Mouse (Mus musculus): ENCODE data around the gene Adamts13. TPM values are rescaled to one million over a fixed set of nuclear protein-coding genes. Genes with fewer than 3 reads are reported as not detected.

Gene Adamts13
- total RNA-seq, 2 experiments from 2014 or later = not detected

DNA sequence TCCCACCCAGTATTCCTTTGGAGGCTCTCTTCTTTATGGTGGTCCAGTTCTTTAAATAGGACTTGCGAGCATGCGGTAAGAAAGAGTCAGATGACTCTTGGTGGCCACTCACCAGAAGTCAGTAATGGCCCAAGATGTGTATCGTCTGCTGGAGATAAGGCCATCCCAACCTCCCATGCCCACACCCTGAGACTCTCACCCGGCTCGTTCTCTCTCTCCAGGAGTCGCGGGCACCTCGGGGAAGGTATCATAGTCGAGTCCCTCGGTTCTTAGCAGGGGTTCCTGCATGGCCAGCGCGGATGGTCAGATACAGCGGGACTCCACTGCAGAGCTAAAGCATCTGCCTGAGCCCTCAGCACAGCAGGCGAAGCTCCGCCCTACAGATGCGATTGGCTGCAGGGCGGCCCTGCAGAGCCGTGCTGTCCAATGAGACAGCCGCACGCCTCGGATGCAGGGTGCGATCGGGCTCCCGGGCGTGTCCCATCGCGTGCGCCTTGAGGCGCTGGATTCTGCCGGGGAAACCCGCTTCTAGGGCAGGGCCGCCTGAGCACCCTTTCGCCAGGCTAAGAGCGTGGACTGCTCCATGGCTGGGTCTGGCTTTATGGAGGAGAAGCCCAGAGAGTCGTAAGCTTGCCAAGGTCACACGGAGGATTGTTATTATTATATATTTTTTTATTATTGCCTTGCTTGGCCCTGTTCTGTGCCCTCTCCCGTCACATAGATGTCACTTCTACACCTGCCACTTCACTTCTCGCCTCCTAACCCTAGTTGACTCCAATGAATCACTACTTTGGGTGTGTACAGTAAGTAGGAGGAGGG is 54.6 kb downstream of the Adamts13 start, which contains the start of gene Slc2a6:
Slc2a6 (minus strand) TSS at position 381 of the 819 bp plus-strand sequence.
- intact Hi-C loops (cut with DNase I) = no loop called here
- DNase-seq (ENCODE audit: low spot score) = peak; percentile 77

DNA sequence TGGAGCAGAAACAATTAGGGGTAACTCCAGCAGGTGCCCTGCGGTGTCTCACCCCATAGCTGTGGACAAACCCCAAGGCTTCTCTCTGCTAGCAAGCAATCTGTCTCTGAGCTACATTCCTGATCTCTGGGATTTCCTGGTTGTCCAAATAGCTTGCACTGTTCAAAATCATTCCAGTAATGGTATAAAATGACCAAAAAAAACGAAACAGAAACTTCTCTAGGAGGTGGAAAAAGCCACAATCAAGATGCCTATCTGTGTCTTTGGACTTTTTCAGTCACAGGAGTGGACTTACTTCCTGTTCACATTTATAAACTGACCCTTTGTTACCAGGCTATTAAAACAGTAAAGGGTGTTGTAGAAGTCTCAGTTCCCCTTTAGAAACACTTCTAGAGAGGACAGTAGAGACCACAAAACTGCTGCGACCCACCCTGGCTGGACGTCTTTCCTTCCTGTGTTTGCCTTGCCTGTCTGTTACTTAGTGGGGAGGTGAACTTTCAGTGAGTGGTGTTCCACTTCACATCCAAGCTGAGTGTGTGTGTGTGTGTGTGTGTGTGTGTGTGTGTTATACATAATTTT is 55.3 kb downstream of the Adamts13 start:
- no peak for DNase-seq (ENCODE audit: low spot score)
- intact Hi-C loops (cut with DNase I) = no loop called here

GRCm38 (mm10) chr2:27032361-27032760 is 59.1 kb downstream of the Adamts13 start:
- no peak for DNase-seq (ENCODE audit: low spot score)
- intact Hi-C loops (cut with DNase I) = no loop called here

GRCm38 (mm10) chr2:27036003-27036402 is 62.8 kb downstream of the Adamts13 start:
- intact Hi-C loops (cut with DNase I) = loop anchor here (5.0 kb wide), 1 partner anchor 389 kb away; no protein-coding TSS in a partner anchor
- DNase-seq (ENCODE audit: low spot score) = no peak

DNA sequence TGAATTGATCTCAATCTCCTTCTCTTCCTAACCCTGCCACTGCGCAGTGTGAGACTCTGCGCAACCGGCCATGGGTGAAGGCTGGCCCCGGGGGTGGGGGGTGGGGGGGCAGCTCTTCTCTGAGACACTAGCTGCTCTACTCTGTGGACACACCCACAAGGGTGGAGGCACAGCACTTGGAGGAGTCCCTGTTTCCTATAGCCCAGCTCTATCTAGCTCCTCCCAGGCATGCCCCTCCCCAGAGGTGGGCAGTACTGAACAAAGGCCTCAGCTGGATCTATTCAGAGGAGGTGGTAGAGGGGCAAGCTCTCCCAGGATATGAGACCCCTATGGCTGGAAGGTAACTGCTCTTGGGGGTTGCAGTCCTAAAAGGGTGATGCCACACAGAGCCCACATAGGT is 63.8 kb downstream of the Adamts13 start:
- intact Hi-C loops (cut with DNase I) = loop anchor here (5.0 kb wide), 1 partner anchor 390 kb away; no protein-coding TSS in a partner anchor
- no peak for DNase-seq (ENCODE audit: low spot score)

DNA sequence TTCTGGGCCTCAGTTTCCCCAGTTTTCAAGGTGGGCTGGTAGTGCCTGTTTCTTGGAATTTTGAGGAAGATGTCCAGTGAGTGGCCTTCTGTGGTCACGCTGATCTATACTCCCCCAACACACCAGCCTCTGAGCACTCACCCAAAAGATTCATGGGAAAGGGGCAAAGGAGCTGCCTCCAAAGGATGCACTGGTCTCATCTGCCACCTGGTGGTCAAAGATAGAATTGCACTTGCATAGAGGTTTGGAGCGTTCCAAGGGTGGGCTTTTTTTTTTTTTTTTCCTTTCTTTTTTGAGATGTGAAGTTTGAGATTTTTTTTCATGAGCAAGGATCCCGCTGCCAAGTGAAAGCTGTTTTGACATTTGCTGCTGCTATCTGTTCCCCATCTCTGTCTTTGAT is 65.4 kb downstream of the Adamts13 start:
- intact Hi-C loops (cut with DNase I) = loop anchor here (1.0 to 5.0 kb wide), 4 partner anchors 21 to 391 kb away; no protein-coding TSS in a partner anchor
- no peak for DNase-seq (ENCODE audit: low spot score)

GRCm38 (mm10) chr2:27039286-27039685 is 66.1 kb downstream of the Adamts13 start:
- intact Hi-C loops (cut with DNase I) = loop anchor here (2.0 to 5.0 kb wide), 2 partner anchors 108 to 392 kb away; no protein-coding TSS in a partner anchor
- no peak for DNase-seq (ENCODE audit: low spot score)

GRCm38 (mm10) chr2:27042131-27042844 is 69.1 kb downstream of the Adamts13 start:
- DNase-seq (ENCODE audit: low spot score) = no peak
- intact Hi-C loops (cut with DNase I) = loop anchor here (2.0 kb wide), 1 partner anchor 81 kb away; no protein-coding TSS in a partner anchor

GRCm38 (mm10) chr2:27043461-27043860 is 70.2 kb downstream of the Adamts13 start:
- peak; percentile 60 for DNase-seq (ENCODE audit: low spot score)
- intact Hi-C loops (cut with DNase I) = loop anchor here (1.0 to 2.0 kb wide), 2 partner anchors 79 to 194 kb away; no protein-coding TSS in a partner anchor

DNA sequence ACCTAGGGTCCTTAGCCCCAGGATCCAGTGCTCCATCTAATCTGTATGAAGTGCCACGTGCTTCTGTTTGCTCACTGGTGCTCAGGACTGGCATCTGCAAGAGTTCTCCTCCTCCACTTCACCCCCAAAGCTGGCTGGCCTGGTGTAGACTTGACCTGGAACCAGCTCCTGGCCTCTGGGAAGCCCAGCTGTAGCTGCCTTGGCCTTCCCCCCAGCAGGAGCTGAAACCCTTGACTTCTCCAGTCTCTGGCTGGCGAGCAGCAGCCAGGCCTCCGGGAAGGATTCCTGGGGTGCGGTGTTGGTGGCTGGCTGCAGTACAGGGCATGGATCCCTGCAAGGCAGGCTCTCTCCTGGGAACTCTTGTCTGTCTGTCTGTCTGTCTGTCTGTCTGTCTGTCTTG is 71.0 kb downstream of the Adamts13 start:
- peak; percentile 55 for DNase-seq (ENCODE audit: low spot score)
- intact Hi-C loops (cut with DNase I) = no loop called here

GRCm38 (mm10) chr2:27044641-27045040 is 71.4 kb downstream of the Adamts13 start:
- no peak for DNase-seq (ENCODE audit: low spot score)
- intact Hi-C loops (cut with DNase I) = no loop called here

- intact Hi-C loops (cut with DNase I) = loop anchor here (2.0 kb wide), 1 partner anchor 25 kb away; no protein-coding TSS in a partner anchor
- DNase-seq (ENCODE audit: low spot score) = peak; percentile 87
Observed at GRCm38 (mm10) chr2:27045979-27046770, 73.0 kb downstream of the Adamts13 start.

GRCm38 (mm10) chr2:27049408-27049807 is 76.2 kb downstream of the Adamts13 start:
- DNase-seq (ENCODE audit: low spot score) = no peak
- intact Hi-C loops (cut with DNase I) = no loop called here

DNA sequence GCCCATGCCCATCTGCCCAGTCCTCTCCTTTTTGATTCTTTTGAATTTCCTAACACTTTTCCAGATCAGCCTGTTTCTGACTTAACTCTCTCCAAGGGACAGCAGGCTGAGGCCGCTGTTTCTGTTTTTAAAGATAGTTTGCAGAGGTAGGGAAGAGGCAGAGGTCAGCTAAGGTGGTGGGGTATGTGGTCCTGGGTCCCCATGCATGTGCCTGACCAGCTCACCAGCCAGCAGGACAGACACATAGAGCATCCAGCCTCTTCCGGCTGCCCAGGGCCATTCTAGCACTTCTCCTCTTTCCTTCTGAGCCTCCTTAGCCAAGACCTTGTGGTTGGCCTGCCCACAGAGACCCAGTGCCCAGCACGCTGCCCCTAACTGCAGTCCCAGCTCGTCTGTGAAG is 85.0 kb downstream of the Adamts13 start:
- intact Hi-C loops (cut with DNase I) = no loop called here
- DNase-seq (ENCODE audit: low spot score) = no peak

DNA sequence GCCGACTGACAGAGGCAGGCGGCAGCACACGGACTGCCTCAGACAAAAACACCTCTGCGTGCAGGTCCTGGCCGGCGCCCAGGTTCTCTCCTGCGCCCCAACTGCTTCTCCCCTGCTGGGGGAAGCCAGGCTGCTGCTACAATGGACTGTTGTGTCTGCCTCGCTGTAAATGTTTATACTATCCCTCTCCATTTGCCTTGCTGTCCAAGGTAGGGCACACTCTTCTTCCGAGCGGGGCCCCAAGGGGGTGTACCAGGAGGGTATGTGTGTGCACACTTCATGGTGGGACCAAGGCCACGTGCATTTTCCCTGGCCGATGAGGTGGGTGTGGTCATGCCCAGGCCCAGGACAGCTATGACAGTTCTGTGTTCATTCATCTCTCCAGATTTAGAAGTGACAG is 85.5 kb downstream of the Adamts13 start:
- no peak for DNase-seq (ENCODE audit: low spot score)

DNA sequence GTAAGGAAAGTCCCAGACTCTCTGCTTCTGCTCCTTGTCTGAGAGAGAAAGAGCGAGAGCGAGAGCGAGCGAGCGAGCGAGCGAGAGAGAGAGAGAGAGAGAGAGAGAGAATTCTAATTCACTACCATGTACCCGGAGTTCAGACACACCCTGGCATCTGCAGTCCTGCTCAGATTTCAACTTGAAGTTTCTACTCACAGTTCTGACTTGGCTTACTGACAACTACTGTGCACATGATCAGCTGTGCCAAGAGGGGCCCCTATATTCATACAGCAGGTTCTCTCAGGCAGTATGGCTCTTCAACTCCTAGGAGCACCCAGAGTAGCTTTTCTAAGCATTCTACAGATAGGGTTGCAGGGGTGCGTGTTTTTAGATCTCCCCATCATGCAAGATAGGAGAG is 86.0 kb downstream of the Adamts13 start:
- intact Hi-C loops (cut with DNase I) = no loop called here
- no peak for DNase-seq (ENCODE audit: low spot score)

More for the DNA sequence above, 85.5 kb downstream of the Adamts13 start:
- intact Hi-C loops (cut with DNase I) = no loop called here
